Mouse (Mus musculus) E14TG2a.4 (cell line): ENCODE results near the gene Egflam.

ENCODE experiments used
- CTCF ChIP-seq: conservative IDR thresholded peaks from 2 replicates; pipeline ENCODE4 v1.5.1; 2014; ENCODE audit warnings: low read length
- NANOG ChIP-seq: IDR thresholded peaks from 2 replicates; pipeline ENCODE4 v1.6.1; 2014; ENCODE audit warnings: borderline replicate concordance, low read length, mixed read lengths
- POU5F1 ChIP-seq: IDR thresholded peaks from 2 replicates; pipeline ENCODE4 v1.6.1; 2014; ENCODE audit warnings: low read length, borderline replicate concordance

DNA sequence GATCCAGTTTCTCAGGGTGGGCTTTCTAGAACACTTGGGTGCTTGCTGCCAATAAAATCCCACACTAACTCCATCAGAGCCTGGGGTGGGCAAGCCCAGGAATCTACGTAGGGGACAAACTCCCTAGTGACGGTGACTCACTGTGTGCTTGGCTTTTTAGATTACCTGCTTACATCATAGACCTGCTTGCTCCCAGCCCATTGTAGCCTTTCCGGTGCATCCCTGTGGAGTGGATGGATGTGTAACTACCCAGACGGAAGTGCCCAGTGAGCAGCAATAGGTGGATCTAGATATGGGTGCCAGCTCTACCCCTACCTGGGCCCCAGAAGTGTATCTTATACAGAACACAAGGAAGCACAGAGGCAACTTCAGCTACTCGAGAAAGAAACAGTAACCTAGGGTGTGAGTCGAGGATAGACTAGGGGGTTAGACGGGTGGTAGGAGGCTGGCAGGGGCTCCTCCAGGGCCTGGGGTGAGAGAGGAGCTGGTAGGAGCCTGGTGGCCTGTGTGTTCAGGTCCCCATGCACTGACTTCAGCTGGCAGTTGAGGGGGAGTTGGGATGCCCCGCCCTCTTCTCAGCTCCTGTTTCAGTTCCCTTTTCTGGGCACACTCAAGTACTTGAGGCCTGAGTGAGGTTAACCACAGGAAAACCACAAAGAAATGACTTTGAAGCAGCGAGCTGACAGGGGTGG lies 181.5 kb downstream of the Egflam start:
- TF ChIP-seq POU5F1 (no peak), CTCF (no peak), NANOG (no peak)
